Mouse (Mus musculus) midbrain, embryonic 10.5 days (tissue): ENCODE measurements around the gene Ube2q2. TPM values are rescaled to one million over a fixed set of nuclear protein-coding genes. Genes with fewer than 3 reads are reported as not detected.
A peak's percentile ranks its signal among the peaks of the same experiment; 100 is the strongest.
"Not testable (repeated sequence)": the region's sequence is repeated elsewhere in the genome, so short reads cannot be mapped to it uniquely, and the experiment has no call there.

Experiments used
- DNase-seq: peaks from one replicate; pipeline ENCODE4 v3.0.0-alpha.2; 2017; ENCODE audit warnings: low spot score
- H3K27ac ChIP-seq: fragments of 300-500 bp; sonication (generic); replicated peaks from 2 replicates; pipeline ENCODE4 v1.5.1; 2016; ENCODE audit warnings: mild to moderate bottlenecking
- H3K27me3 ChIP-seq: fragments of 300-500 bp; sonication (generic); 2 replicates; pipeline ENCODE4 v1.6.1; 2016; ENCODE audit warnings: low read depth, mild to moderate bottlenecking; ENCODE audit not compliant: poor library complexity, severe bottlenecking
- H3K36me3 ChIP-seq: fragments of 300-500 bp; sonication (generic); 2 replicates; pipeline ENCODE4 v1.6.1; 2016; ENCODE audit warnings: mild to moderate bottlenecking, moderate library complexity
- H3K4me1 ChIP-seq: fragments of 300-500 bp; sonication (generic); 2 replicates; pipeline ENCODE4 v1.6.1; 2016
- H3K4me3 ChIP-seq: fragments of 300-500 bp; sonication (generic); 2 replicates; pipeline ENCODE4 v1.5.1; 2016; ENCODE audit warnings: mild to moderate bottlenecking, moderate library complexity
- H3K9me3 ChIP-seq: fragments of 300-500 bp; sonication (generic); replicated peaks from 2 replicates; pipeline ENCODE4 v1.6.1; 2016; ENCODE audit warnings: mild to moderate bottlenecking
- WGBS: fragments of 180-500 bp; shearing (Covaris S2); methylation state at CpG from one replicate; pipeline ENCODE4 v1.1.7; 2016; 5-methylcytosine and 5-hydroxymethylcytosine counted together
- polyA plus RNA-seq: library from polyadenylated mRNA; unstranded; fragments of >200 nt; fragmentation: Nextera tagmentation; extraction: Ambion mirVana; gene quantifications from 2 replicates; pipeline ENCODE4 v1.2.1, GENCODE M21; 2016

Ube2q2 gene
- 37.7 and 38.0 TPM in 2 replicates for polyA plus RNA-seq

- Histone ChIP-seq H3K9me3 (no peaks in the 10 kb centered on the region), H3K27ac (peak within 1 kb of the TSS; percentile 96), H3K4me1 (peaks cover 31% of the 10 kb centered on the region), H3K36me3 (peaks cover 11% of the 10 kb centered on the region; the same call in 1 of the 2 replicates), H3K4me3 (peak within 1 kb of the TSS; percentile 86), H3K27me3 (peaks cover 13% of the 10 kb centered on the region; the same call in 1 of the 2 replicates)
- peak; percentile 84 for DNase-seq
- under 1% methylated on average over 71 of the region's 81 CpGs for WGBS
Observed at GRCm38 (mm10) chr9:55148854-55149498, at the start of gene Ube2q2. TSS of gene Ube2q2 (plus strand) at chr9:55148854.

GRCm38 (mm10) chr9:55101117-55101516 lies 47.5 kb upstream of the Ube2q2 start:
- Histone ChIP-seq H3K4me1 (no peaks in the 10 kb centered on the region), H3K36me3 (no peaks in the 10 kb centered on the region), H3K4me3 (no peak overlapping the region), H3K9me3 (0 out of 2 replicates have a peak, but pooled peaks cover 7% of the 10 kb centered on the region), H3K27ac (no peak overlapping the region), H3K27me3 (no peaks in the 10 kb centered on the region)
- no peak for DNase-seq
- WGBS = 64% methylated on average over 3 of the region's 3 CpGs

- Histone ChIP-seq H3K9me3 (0 out of 2 replicates have a peak, but pooled peaks cover 7% of the 10 kb centered on the region), H3K4me1 (no peaks in the 10 kb centered on the region), H3K36me3 (no peaks in the 10 kb centered on the region), H3K4me3 (no peak overlapping the region), H3K27ac (no peak overlapping the region), H3K27me3 (no peaks in the 10 kb centered on the region)
- no peak for DNase-seq
- WGBS = 90% methylated on average over 8 of the region's 8 CpGs
Observed at GRCm38 (mm10) chr9:55102186-55102835, 46.3 kb upstream of the Ube2q2 start.

DNA sequence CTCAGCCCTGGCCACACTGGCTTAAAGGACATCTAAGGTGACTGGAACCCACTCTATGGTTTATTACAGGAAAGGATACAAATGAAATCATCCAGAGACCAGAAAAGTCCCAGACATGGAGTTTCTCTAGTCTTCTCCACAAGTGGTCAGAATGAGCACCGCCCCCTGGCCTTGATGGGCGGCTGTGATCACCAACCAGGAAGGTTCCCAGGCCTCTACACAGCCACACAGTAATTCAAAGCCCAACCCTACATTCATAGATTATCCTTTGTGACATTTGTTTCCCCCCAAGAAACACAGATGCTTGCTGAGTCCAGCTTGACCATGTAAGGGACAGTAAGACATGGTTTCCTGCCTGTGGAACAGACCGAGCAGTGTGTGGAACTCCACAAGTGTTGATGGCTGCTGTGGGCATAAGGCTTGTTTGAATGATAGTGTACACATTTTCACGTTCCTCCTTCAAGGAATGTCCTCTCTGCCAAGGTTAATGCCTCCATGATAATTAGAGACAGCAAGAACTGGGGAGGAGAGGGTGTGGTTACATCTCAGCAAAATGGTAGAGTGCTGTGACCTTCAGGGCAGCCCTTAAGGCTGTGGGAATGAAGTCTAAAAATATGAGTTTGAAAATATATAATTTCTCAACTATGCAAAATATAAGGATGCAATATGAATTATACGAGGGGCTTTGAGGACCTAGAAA lies 45.6 kb upstream of the Ube2q2 start:
- no peaks in the 10 kb centered on the region for H3K27me3 ChIP-seq
- 91% methylated on average over 5 of the region's 5 CpGs for WGBS
- no peak for DNase-seq
- no peaks in the 10 kb centered on the region for H3K36me3 ChIP-seq
- H3K27ac ChIP-seq = no peak overlapping the region
- H3K4me1 ChIP-seq = no peaks in the 10 kb centered on the region
- no peak overlapping the region for H3K4me3 ChIP-seq
- H3K9me3 ChIP-seq = 0 out of 2 replicates have a peak, but pooled peaks cover 7% of the 10 kb centered on the region

GRCm38 (mm10) chr9:55110059-55110834 lies 38.4 kb upstream of the Ube2q2 start:
- H3K9me3 ChIP-seq = no peaks in the 10 kb centered on the region
- no peak overlapping the region for H3K4me3 ChIP-seq
- 32% methylated on average over 16 of the region's 16 CpGs for WGBS
- peak; percentile 89 for DNase-seq
- no peak overlapping the region for H3K27ac ChIP-seq
- H3K36me3 ChIP-seq = no peaks in the 10 kb centered on the region
- no peaks in the 10 kb centered on the region for H3K27me3 ChIP-seq
- 0 out of 2 replicates have a peak, but pooled peaks cover 3% of the 10 kb centered on the region for H3K4me1 ChIP-seq

DNA sequence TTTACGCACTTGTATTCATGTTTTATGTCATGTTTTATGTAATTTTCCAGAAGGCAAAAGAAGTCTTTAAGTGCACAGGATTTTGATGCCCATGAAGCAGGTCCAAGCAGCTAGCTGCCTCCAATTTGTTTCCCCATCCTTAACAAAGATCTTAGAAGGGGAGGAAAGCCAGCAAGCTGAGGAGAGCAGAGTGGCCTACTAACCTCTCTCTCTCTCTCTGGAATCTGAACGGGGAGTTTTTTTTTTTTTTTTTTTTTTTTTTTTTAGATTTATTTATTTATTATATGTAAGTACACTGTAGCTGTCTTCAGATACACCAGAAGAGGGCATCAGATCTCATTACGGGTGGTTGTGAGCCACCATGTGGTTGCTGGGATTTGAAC lies 37.8 kb upstream of the Ube2q2 start:
- not testable (repeated sequence) for H3K27me3 ChIP-seq, H3K4me1 ChIP-seq, H3K4me3 ChIP-seq, H3K36me3 ChIP-seq, H3K27ac ChIP-seq, DNase-seq, H3K9me3 ChIP-seq
- WGBS = 11% methylated on average over 3 of the region's 3 CpGs

- Histone ChIP-seq H3K9me3 (no peaks in the 10 kb centered on the region), H3K27ac (no peak overlapping the region), H3K4me1 (0 out of 2 replicates have a peak, but pooled peaks cover 3% of the 10 kb centered on the region), H3K4me3 (no peak overlapping the region), H3K27me3 (no peaks in the 10 kb centered on the region), H3K36me3 (no peaks in the 10 kb centered on the region)
- 85% methylated on average over 1 of the region's 1 CpGs for WGBS
- DNase-seq = no peak
Observed at GRCm38 (mm10) chr9:55114752-55115151, 33.9 kb upstream of the Ube2q2 start.

GRCm38 (mm10) chr9:55117293-55118055 lies 31.2 kb upstream of the Ube2q2 start:
- Histone ChIP-seq H3K27ac (no peak overlapping the region), H3K27me3 (no peaks in the 10 kb centered on the region), H3K9me3 (no peaks in the 10 kb centered on the region), H3K4me1 (no peaks in the 10 kb centered on the region), H3K36me3 (no peaks in the 10 kb centered on the region), H3K4me3 (no peak overlapping the region)
- 90% methylated on average over 5 of the region's 5 CpGs for WGBS
- DNase-seq = no peak

GRCm38 (mm10) chr9:55122586-55122985 lies 26.1 kb upstream of the Ube2q2 start:
- Histone ChIP-seq H3K36me3 (no peaks in the 10 kb centered on the region), H3K9me3 (no peaks in the 10 kb centered on the region), H3K4me1 (no peaks in the 10 kb centered on the region), H3K4me3 (no peak overlapping the region), H3K27ac (no peak overlapping the region), H3K27me3 (no peaks in the 10 kb centered on the region)
- WGBS = 74% methylated on average over 3 of the region's 3 CpGs
- no peak for DNase-seq

DNA sequence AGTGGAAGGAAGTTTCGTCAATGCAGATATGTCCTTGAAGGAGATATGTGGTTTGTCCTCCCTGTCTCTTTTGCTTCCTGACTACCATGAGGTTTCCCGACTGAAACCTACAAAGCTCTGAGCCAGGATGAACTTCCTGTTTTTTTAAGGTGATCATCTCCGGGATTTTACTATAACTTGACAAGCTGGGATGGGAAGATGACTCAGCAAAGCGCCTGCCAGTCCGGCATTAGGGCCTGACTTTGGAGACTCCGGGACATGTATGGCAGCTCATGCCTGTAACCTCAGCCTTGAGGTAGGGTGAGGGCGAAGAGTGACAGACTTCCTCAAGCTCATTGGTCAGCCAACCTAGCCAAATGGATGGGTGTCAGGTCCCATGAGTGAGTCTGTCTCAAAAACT lies 22.9 kb upstream of the Ube2q2 start:
- H3K36me3 ChIP-seq = no peaks in the 10 kb centered on the region
- H3K4me3 ChIP-seq = no peak overlapping the region
- H3K27ac ChIP-seq = no peak overlapping the region
- no peak for DNase-seq
- no peaks in the 10 kb centered on the region for H3K4me1 ChIP-seq
- no peaks in the 10 kb centered on the region for H3K9me3 ChIP-seq
- 90% methylated on average over 7 of the region's 7 CpGs for WGBS
- no peaks in the 10 kb centered on the region for H3K27me3 ChIP-seq

- DNase-seq = no peak
- Histone ChIP-seq H3K9me3 (no peaks in the 10 kb centered on the region), H3K27me3 (no peaks in the 10 kb centered on the region), H3K36me3 (no peaks in the 10 kb centered on the region), H3K27ac (no peak overlapping the region), H3K4me3 (no peak overlapping the region), H3K4me1 (no peaks in the 10 kb centered on the region)
- 78% methylated on average over 1 of the region's 1 CpGs for WGBS
Observed at GRCm38 (mm10) chr9:55126295-55126694, 22.4 kb upstream of the Ube2q2 start.

DNA sequence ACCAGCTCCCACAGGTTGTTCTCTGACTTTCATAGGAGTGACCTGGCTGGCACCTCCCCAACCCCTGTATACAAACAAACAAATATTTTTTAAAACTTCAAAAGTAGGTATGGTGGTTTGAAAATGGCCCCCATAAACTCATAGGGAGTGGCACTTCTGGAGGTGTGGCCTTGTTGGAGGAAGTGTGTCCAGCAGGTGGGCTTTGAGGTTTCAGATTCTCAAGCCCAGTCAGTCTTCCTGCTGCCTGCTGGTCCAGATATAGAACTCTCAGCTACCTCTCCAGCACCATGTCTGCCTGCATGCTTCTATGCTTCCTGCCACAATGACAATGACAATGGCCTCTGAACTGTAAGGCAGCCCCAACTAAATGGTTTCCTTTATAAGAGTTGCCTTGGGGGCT lies 16.8 kb upstream of the Ube2q2 start:
- Histone ChIP-seq H3K36me3 (no peaks in the 10 kb centered on the region), H3K27ac (no peak overlapping the region), H3K4me3 (no peak overlapping the region), H3K4me1 (no peaks in the 10 kb centered on the region), H3K27me3 (no peaks in the 10 kb centered on the region), H3K9me3 (no peaks in the 10 kb centered on the region)
- DNase-seq = no peak
